Mouse (Mus musculus) CH12.LX (cell line): ENCODE data around the gene Cyp21a1. TPM values are rescaled to one million over a fixed set of nuclear protein-coding genes. Genes with fewer than 3 reads are reported as not detected.
"Not testable (repeated sequence)": the region's sequence is repeated elsewhere in the genome, so short reads cannot be mapped to it uniquely, and the experiment has no call there.

Source experiments
- DNase-seq: peaks from one replicate; pipeline ENCODE4 v3.0.0-alpha.2; 2013; ENCODE audit errors: extremely low read depth
- H3K27ac ChIP-seq: 2 replicates; pipeline ENCODE4 v1.5.1; 2012; ENCODE audit warnings: low read depth, mild to moderate bottlenecking, control low read depth, moderate library complexity; ENCODE audit not compliant: insufficient read depth
- H3K27me3 ChIP-seq: replicated peaks from 2 replicates; pipeline ENCODE3; 2012; ENCODE audit warnings: inconsistent platforms
- H3K36me3 ChIP-seq, 2 experiments: replicated peaks in 1 of 2; 2 replicates each; pipeline versions ENCODE3 to v1.6.1; 2012; ENCODE audit warnings: inconsistent platforms in 1 of 2, low read length in 1 of 2, mild to moderate bottlenecking in 1 of 2, mixed read lengths in 1 of 2, moderate library complexity in 1 of 2; ENCODE audit not compliant: control insufficient read depth in 1 of 2, insufficient read depth in 1 of 2
- H3K4me1 ChIP-seq, 2 experiments: 2 replicates each; pipeline ENCODE4 v1.6.1; 2012; ENCODE audit warnings: inconsistent platforms in 1 of 2, moderate library complexity in 1 of 2; ENCODE audit not compliant: insufficient read depth in 2 of 2, control insufficient read depth in 1 of 2
- H3K4me2 ChIP-seq: 2 replicates; pipeline ENCODE4 v1.6.1; 2012; ENCODE audit warnings: low read depth, mild to moderate bottlenecking, control low read depth; ENCODE audit not compliant: poor library complexity, insufficient read depth, severe bottlenecking
- H3K4me3 ChIP-seq, 3 experiments: fragments of 150-350 bp in 1 of 3; sonication (generic) in 1 of 3; replicated peaks in 1 of 3; 2 replicates each; pipeline versions ENCODE3 to v1.5.1; 2011 to 2012; ENCODE audit warnings: low read depth in 2 of 3, low read length in 2 of 3, mild to moderate bottlenecking in 2 of 3, moderate library complexity in 2 of 3, control low read depth in 1 of 3, improper control_type of control experiment in 1 of 3, inconsistent platforms in 1 of 3, mixed read lengths in 1 of 3; ENCODE audit not compliant: poor library complexity in 1 of 3
- H3K79me2 ChIP-seq: replicated peaks from 2 replicates; pipeline ENCODE4 v1.6.1; 2012; ENCODE audit warnings: mild to moderate bottlenecking, moderate library complexity; ENCODE audit not compliant: control insufficient read depth, poor library complexity, insufficient read depth, severe bottlenecking; ENCODE audit errors: extremely low read depth
- H3K9ac ChIP-seq: 2 replicates; pipeline ENCODE4 v1.6.1; 2012; ENCODE audit warnings: low read depth, mild to moderate bottlenecking, control low read depth, moderate library complexity; ENCODE audit not compliant: insufficient read depth
- H3K9me3 ChIP-seq: replicated peaks from 2 replicates; pipeline ENCODE3; 2012; ENCODE audit warnings: low read length, inconsistent platforms, mixed read lengths
- CHD1 ChIP-seq: IDR thresholded peaks from 2 replicates; pipeline ENCODE4 v1.6.1; 2012; ENCODE audit warnings: low read depth, low read length, improper control_type of control experiment, inconsistent platforms
- CHD2 ChIP-seq: IDR thresholded peaks from 2 replicates; pipeline ENCODE4 v1.6.1; 2011; ENCODE audit warnings: low read length, improper control_type of control experiment
- GABPA ChIP-seq: IDR thresholded peaks from 2 replicates; pipeline ENCODE4 v1.6.1; 2012; ENCODE audit warnings: low read depth, low read length, improper control_type of control experiment, inconsistent platforms; ENCODE audit not compliant: insufficient replicate concordance
- MAZ ChIP-seq: IDR thresholded peaks from 2 replicates; pipeline ENCODE4 v1.6.1; 2012; ENCODE audit warnings: low read depth, mild to moderate bottlenecking, inconsistent platforms, low read length, improper control_type of control experiment, moderate library complexity
- MXI1 ChIP-seq: IDR thresholded peaks from 2 replicates; pipeline ENCODE4 v1.6.1; 2011; ENCODE audit warnings: mild to moderate bottlenecking, low read depth, low read length, improper control_type of control experiment
- POLR2AphosphoS2 ChIP-seq: IDR thresholded peaks from 2 replicates; pipeline ENCODE4 v1.6.1; 2011; ENCODE audit warnings: low read depth, low read length, improper control_type of control experiment
- SIN3A ChIP-seq: IDR thresholded peaks from 2 replicates; pipeline ENCODE4 v1.6.1; 2012; ENCODE audit warnings: low read length, improper control_type of control experiment, inconsistent platforms
- ZC3H11A ChIP-seq: IDR thresholded peaks from 2 replicates; pipeline ENCODE4 v1.6.1; 2012; ENCODE audit warnings: low read depth, mild to moderate bottlenecking, inconsistent platforms, low read length, improper control_type of control experiment
- ZKSCAN1 ChIP-seq: IDR thresholded peaks from 2 replicates; pipeline ENCODE4 v1.6.1; 2012; ENCODE audit warnings: low read depth, inconsistent platforms, low read length, improper control_type of control experiment, borderline replicate concordance
- dilution Hi-C: fragments of 300-500 bp; cut with MboI; formaldehyde crosslinking; loops from 2 replicates; pipeline ENCODE4 v1.14.3; 2020; ENCODE audit warnings: low sequenced_read_pairs; ENCODE audit not compliant: extremely low pct_unique_long_range_greater_than_20kb, extremely low pct_ligation_motif_present
- in situ Hi-C: fragments of 300-500 bp; cut with MboI; formaldehyde crosslinking; loops from 3 replicates; pipeline ENCODE4 v1.14.3; 2019; ENCODE audit warnings: low sequenced_read_pairs, low pct_ligation_motif_present, low pct_unique_long_range_greater_than_20kb, mixed read lengths
- polyA plus RNA-seq: library from polyadenylated mRNA; unstranded; fragments of >175 nt; gene quantifications from 2 replicates; pipeline ENCODE4 v1.2.1, GENCODE M21; 2012; ENCODE audit warnings: low read depth; ENCODE audit not compliant: insufficient read length
- total RNA-seq, 2 experiments: library from RNA; depleted of rRNA; stranded (reverse); fragments of 300-350 nt in 1 of 2; fragments of >200 nt in 1 of 2; gene quantifications; 2 replicates each; pipeline ENCODE4 v1.2.3; 2012 to 2014

Gene Cyp21a1
- total and polyA plus RNA-seq, 3 experiments, result not detected

GRCm38 (mm10) chr17:34811275-34811674, 6.9 kb upstream of the Cyp21a1 start:
- H3K4me3 ChIP-seq, result no peak overlapping the region
- in situ Hi-C loops, result loop anchor here (5.0 kb wide), 1 partner anchor 79 kb away; no protein-coding TSS in a partner anchor
- TF ChIP-seq CHD1 (no peak), MXI1 (no peak)
- H3K36me3 ChIP-seq, result no peaks in the 10 kb centered on the region
- H3K9ac ChIP-seq, result no peak overlapping the region
- dilution Hi-C loops, result no loop called here
- no peaks in the 10 kb centered on the region for H3K4me1 ChIP-seq
- H3K27ac ChIP-seq, result no peak overlapping the region
- no peaks in the 10 kb centered on the region for H3K9me3 ChIP-seq
- DNase-seq, result no peak
- H3K27me3 ChIP-seq, result no peaks in the 10 kb centered on the region
- H3K79me2 ChIP-seq, result no peaks in the 10 kb centered on the region
- H3K4me2 ChIP-seq, result no peak overlapping the region

GRCm38 (mm10) chr17:34810811-34811210, 6.5 kb upstream of the Cyp21a1 start:
- H3K4me3 ChIP-seq, H3K27me3 ChIP-seq, DNase-seq, H3K36me3 ChIP-seq, dilution Hi-C loops, H3K9me3 ChIP-seq, H3K4me1 ChIP-seq, H3K4me2 ChIP-seq, H3K79me2 ChIP-seq, H3K27ac ChIP-seq, H3K9ac ChIP-seq: not testable (repeated sequence)
- in situ Hi-C loops, result loop anchor here (5.0 kb wide), 1 partner anchor 79 kb away; no protein-coding TSS in a partner anchor

DNA sequence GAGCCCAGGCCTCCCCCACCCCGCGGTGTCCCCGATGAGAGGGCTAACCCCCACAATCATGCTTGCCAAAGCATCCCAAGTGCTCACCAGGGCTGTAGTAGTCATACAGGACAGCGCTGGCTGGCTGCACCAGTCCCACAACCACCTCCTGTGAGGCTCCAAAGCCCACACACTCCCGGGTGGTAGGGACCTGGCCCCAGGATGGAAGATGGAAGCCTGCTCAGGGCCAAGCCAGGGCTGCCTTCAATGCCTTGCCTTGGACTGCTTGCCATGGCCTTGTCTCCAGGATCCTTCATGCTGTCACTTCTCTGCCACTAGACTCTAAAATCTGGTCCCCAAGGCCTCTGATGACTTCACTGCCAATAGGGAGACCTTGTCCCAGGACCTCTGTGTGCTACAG, 6.0 kb upstream of the Cyp21a1 start:
- in situ Hi-C loops, result loop anchor here (5.0 kb wide), 1 partner anchor 78 kb away; no protein-coding TSS in a partner anchor
- dilution Hi-C loops, result not testable (repeated sequence)

DNA sequence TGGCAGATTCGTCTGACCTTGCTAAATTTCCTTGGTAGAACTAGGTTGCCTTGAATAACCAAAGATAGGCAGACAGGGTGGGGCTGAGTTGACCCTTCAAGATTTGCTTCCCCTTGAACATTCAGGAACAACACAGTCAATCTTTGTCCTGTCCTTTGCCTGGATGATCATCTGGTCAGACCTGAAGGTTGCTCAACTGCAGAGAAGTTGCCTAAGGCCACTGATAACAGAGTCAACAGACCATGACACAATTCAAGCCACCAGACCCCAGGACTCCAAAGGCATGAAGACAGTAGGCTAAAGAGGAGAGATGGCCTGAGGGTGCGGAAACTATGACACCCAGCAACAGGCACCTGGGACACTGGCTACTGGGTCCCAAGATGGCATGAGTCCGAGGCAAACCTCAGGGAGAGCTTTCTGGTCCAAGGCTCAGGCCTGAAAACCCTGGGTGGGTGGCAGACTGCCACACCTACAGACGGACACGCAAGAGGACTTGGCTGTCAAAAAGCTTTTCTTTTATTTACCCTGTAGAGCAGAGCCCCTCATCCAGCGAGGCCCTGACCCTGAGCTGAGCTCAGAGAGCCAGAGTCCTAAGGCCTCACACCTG, 4.3 kb upstream of the Cyp21a1 start:
- Histone ChIP-seq H3K4me2 (no peak overlapping the region), H3K4me1 (no peaks in the 10 kb centered on the region)
- TF ChIP-seq CHD2, result no peak
- no peak for TF ChIP-seq ZKSCAN1
- TF ChIP-seq GABPA, result no peak
- TF ChIP-seq ZC3H11A, result no peak
- TF ChIP-seq POLR2AphosphoS2, result no peak
- TF ChIP-seq SIN3A, result no peak
- no peak for TF ChIP-seq MAZ
- TF ChIP-seq, all 38 proteins: peak for 0
- dilution Hi-C loops, result no loop called here
- DNase-seq, result no peak
- no peak overlapping the region for H3K27ac ChIP-seq
- no peaks in the 10 kb centered on the region for H3K36me3 ChIP-seq
- H3K9me3 ChIP-seq, result peaks cover 5% of the 10 kb centered on the region
- H3K9ac ChIP-seq, result no peak overlapping the region
- no peaks in the 10 kb centered on the region for H3K27me3 ChIP-seq
- no peaks in the 10 kb centered on the region for H3K79me2 ChIP-seq
- in situ Hi-C loops, result no loop called here
- no peak overlapping the region for H3K4me3 ChIP-seq

More for the DNA sequence above, 6.0 kb upstream of the Cyp21a1 start:
- not testable (repeated sequence) for H3K4me3 ChIP-seq, H3K27me3 ChIP-seq, H3K4me1 ChIP-seq, H3K4me2 ChIP-seq, H3K9me3 ChIP-seq, DNase-seq, H3K36me3 ChIP-seq, H3K9ac ChIP-seq, H3K27ac ChIP-seq, H3K79me2 ChIP-seq
